Mouse (Mus musculus): ENCODE results near the gene Galnt10. TPM values are rescaled to one million over a fixed set of nuclear protein-coding genes. Genes with fewer than 3 reads are reported as not detected.
A peak's percentile ranks its signal among the peaks of the same experiment; 100 is the strongest.

Galnt10 gene
- polyA plus RNA-seq, 1 experiment from 2014 or later: 19.7 TPM

DNA sequence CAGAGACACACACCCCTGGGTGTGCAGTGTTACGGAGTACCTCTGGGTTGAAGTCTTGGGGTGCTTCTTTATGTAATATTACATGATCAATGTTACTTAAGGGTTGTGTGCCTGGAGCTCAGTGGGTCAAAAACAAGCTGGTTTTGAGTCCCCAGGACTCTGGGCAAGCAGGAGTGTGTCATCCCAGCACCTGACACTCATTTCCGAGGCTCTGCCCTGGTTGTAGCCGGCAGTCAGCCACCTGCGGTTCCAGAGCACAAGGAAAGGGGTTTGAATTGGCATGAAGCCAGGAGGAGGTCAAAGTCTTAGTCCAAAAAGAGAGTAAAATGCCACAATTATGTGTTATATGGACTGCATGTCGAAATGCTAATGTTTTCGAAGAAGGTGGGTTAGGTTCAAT is 74.8 kb downstream of the Galnt10 start:
- Histone ChIP-seq H3K4me2 (ENCODE audit: low read depth, low read length) (no peak overlapping the region), H3K36me3 (ENCODE audit: control insufficient read depth, insufficient read depth, low read length) (peaks cover 5% of the 10 kb centered on the region), H3K27me3 (replicated peaks; ENCODE audit: control insufficient read depth, insufficient read depth, low read length) (no peaks in the 10 kb centered on the region), H3K9ac (ENCODE audit: low read depth, low read length) (no peak overlapping the region), H3K4me1 (ENCODE audit: control insufficient read depth, insufficient read depth, low read length) (peaks cover 8% of the 10 kb centered on the region; the same call in 1 of the 2 replicates), H3K4me3 (ENCODE audit: low read depth, low read length) (no peak overlapping the region), H3K9me3 (ENCODE audit: control insufficient read depth, low read length) (no peaks in the 10 kb centered on the region), H3K27ac (replicated peaks; ENCODE audit: low read depth, low read length) (peak overlapping the region; percentile 63)
- peak; percentile 26 for DNase-seq (ENCODE audit: low spot score)
- 50% methylated on average over 6 of the region's 6 CpGs for WGBS
- peak; percentile 4; the same call in 1 of the 2 replicates for ATAC-seq (ENCODE audit: low read depth)

DNA sequence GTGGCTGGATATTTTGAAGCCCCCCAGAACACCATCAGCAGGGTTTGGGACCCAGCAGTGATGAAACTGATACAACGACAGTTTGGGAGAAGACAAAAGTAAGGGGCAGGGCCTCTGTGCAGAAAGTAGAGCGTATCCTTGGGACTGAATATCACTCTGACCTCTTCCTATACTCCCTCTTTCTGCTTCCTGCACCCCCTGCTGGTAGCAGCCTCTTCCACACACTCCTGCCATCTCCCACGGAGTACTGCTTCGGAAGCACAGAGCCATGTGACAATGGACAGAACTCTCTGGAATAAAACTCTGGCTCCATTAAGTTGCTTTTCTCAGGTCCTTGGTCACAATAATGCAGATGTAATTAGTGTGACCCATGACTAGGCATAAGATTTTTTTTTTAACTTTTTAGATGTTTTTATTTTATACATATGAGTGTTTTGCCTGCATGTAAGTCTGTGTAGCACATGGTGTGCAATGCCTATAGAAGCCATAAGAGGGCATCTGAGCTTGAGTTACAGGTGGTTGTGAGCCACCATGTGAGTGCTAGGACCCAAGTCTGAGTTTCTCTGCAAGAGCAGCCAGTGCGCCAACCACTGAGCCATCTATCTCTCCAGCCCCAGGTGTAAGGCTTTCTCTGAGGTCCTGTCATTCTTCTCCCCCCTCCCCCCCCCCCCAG is 79.7 kb downstream of the Galnt10 start:
- Histone ChIP-seq H3K4me3 (ENCODE audit: low read depth, low read length) (no peak overlapping the region), H3K4me2 (ENCODE audit: low read depth, low read length) (no peak overlapping the region), H3K4me1 (ENCODE audit: control insufficient read depth, insufficient read depth, low read length) (peaks cover 3% of the 10 kb centered on the region; the same call in 1 of the 2 replicates), H3K36me3 (ENCODE audit: control insufficient read depth, insufficient read depth, low read length) (peaks cover 5% of the 10 kb centered on the region), H3K27me3 (replicated peaks; ENCODE audit: control insufficient read depth, insufficient read depth, low read length) (no peaks in the 10 kb centered on the region), H3K9ac (ENCODE audit: low read depth, low read length) (no peak overlapping the region), H3K9me3 (ENCODE audit: control insufficient read depth, low read length) (no peaks in the 10 kb centered on the region), H3K27ac (replicated peaks; ENCODE audit: low read depth, low read length) (no peak overlapping the region)
- ATAC-seq (ENCODE audit: low read depth): no peak
- DNase-seq (ENCODE audit: low spot score): no peak
- 90% methylated on average over 5 of the region's 5 CpGs for whole genome bisulfite sequencing

DNA sequence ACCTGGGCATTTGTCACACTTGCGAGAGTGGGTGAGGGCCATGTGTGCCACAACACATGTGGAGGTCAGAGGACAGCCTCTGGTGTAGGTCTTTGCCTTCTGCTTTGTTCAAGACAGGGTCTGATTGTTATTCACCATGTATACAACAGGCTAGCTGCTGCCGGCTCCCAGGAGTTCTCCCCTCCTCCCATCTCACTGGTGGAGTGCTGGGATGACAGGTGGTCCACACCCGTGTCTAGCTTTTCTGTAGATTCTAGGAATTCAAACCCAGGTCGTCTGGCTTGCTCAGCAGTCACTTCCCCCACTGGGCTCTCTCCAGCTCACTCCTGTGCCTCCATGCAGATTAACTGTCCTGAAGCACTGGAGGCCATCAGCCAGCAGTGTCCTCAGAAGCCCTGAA is 80.7 kb downstream of the Galnt10 start:
- DNase-seq (ENCODE audit: low spot score) (no peak), ATAC-seq (ENCODE audit: low read depth) (no peak)
- H3K27ac ChIP-seq (replicated peaks; ENCODE audit: low read depth, low read length): no peak overlapping the region
- H3K9me3 ChIP-seq (ENCODE audit: control insufficient read depth, low read length): no peaks in the 10 kb centered on the region
- H3K4me1 ChIP-seq (ENCODE audit: control insufficient read depth, insufficient read depth, low read length): no peaks in the 10 kb centered on the region
- peaks cover 5% of the 10 kb centered on the region for H3K36me3 ChIP-seq (ENCODE audit: control insufficient read depth, insufficient read depth, low read length)
- H3K27me3 ChIP-seq (replicated peaks; ENCODE audit: control insufficient read depth, insufficient read depth, low read length): no peaks in the 10 kb centered on the region
- no peak overlapping the region for H3K4me3 ChIP-seq (ENCODE audit: low read depth, low read length)
- H3K9ac ChIP-seq (ENCODE audit: low read depth, low read length): no peak overlapping the region
- no peak overlapping the region for H3K4me2 ChIP-seq (ENCODE audit: low read depth, low read length)
- 53% methylated on average over 4 of the region's 4 CpGs for WGBS

DNA sequence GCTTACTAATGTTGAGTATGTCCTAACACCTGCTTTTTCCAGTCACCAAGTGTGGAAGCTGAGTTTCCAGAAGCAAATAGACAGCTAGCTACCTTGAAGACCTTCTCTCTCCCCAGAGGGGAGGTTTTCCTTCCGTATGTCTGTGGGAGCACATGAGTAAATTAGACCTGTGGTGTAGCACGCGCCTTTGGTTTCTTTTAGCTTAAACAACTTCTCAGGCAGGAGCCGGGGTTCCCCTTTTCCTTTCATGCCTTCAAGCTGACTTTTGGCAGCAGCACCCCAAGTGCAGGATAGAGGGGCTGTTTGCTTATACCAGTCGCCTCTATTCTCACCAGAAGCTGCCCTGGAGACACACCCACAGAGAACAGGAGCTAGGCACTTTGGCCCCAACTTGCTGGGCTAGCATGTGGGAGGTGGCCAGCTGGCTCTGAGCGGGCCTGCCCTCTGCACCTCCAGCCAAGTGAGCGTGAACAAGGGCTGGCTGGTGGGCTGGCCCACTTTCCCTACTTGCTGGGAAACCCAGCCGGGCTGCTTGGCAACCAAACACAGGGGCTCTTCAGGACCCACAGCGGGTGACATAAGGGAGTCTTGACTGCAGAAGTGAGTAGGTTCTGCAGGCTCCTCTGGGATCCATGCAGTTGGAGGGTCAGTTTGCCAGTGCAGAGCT is 82.2 kb downstream of the Galnt10 start:
- DNase-seq (ENCODE audit: low spot score) (peak; percentile 27), ATAC-seq (ENCODE audit: low read depth) (peak; percentile 55; the same call in 1 of the 2 replicates)
- H3K27me3 ChIP-seq (replicated peaks; ENCODE audit: control insufficient read depth, insufficient read depth, low read length): no peaks in the 10 kb centered on the region
- H3K36me3 ChIP-seq (ENCODE audit: control insufficient read depth, insufficient read depth, low read length): peaks cover 5% of the 10 kb centered on the region
- no peaks in the 10 kb centered on the region for H3K9me3 ChIP-seq (ENCODE audit: control insufficient read depth, low read length)
- no peak overlapping the region for H3K9ac ChIP-seq (ENCODE audit: low read depth, low read length)
- no peak overlapping the region for H3K4me2 ChIP-seq (ENCODE audit: low read depth, low read length)
- no peak overlapping the region for H3K27ac ChIP-seq (replicated peaks; ENCODE audit: low read depth, low read length)
- WGBS: 71% methylated on average over 9 of the region's 9 CpGs
- no peak overlapping the region for H3K4me3 ChIP-seq (ENCODE audit: low read depth, low read length)
- H3K4me1 ChIP-seq (ENCODE audit: control insufficient read depth, insufficient read depth, low read length): no peaks in the 10 kb centered on the region

DNA sequence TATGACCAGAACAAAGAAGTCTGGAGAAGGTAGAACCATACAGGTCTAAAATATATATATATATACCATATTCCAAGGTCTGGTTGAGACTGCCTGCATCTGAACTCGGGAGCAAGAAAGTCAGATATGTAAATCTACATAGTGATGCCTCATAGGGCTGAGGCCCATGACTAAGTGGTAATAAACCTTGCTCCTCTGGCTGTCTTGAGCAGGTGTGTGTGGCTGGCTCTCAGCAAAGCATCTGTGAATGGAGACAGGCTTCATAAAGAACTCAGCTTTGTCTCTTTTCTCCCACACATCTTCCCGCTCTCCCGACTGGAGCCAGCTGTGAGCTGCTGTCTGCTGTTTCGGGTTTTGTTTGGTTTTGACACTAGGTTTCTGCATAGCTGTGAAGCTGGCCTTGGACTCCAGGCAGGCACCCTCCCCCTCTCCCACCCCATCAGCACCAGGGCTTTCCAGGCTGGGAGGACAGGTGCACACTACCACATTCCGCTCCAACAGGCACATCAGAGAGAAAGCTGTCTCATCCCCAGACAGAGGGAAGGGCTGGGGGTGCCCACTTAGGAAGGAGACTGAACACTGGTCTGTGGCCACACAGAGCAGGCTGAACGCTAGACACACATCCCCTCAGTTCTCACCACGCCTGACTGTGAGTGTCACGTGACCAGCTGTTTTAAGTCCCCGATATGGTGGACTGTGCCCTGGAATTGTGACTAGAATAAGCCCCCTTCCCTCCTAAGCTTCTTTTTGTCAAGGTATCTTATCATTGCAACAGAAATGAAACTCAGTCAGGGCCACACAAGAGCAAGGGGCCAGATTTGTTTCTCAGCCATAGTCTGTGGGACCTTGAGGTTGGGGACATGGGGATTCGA is 87.4 kb downstream of the Galnt10 start:
- Histone ChIP-seq H3K4me1 (ENCODE audit: control insufficient read depth, insufficient read depth, low read length) (no peaks in the 10 kb centered on the region), H3K9ac (ENCODE audit: low read depth, low read length) (no peak overlapping the region), H3K9me3 (ENCODE audit: control insufficient read depth, low read length) (no peaks in the 10 kb centered on the region), H3K4me3 (ENCODE audit: low read depth, low read length) (no peak overlapping the region), H3K27ac (replicated peaks; ENCODE audit: low read depth, low read length) (no peak overlapping the region), H3K4me2 (ENCODE audit: low read depth, low read length) (no peak overlapping the region), H3K27me3 (replicated peaks; ENCODE audit: control insufficient read depth, insufficient read depth, low read length) (no peaks in the 10 kb centered on the region), H3K36me3 (ENCODE audit: control insufficient read depth, insufficient read depth, low read length) (peaks cover 5% of the 10 kb centered on the region)
- DNase-seq (ENCODE audit: low spot score) (peak; percentile 23), ATAC-seq (ENCODE audit: low read depth) (peak; percentile 55; the same call in 1 of the 2 replicates)
- 72% methylated on average over 10 of the region's 10 CpGs for WGBS

DNA sequence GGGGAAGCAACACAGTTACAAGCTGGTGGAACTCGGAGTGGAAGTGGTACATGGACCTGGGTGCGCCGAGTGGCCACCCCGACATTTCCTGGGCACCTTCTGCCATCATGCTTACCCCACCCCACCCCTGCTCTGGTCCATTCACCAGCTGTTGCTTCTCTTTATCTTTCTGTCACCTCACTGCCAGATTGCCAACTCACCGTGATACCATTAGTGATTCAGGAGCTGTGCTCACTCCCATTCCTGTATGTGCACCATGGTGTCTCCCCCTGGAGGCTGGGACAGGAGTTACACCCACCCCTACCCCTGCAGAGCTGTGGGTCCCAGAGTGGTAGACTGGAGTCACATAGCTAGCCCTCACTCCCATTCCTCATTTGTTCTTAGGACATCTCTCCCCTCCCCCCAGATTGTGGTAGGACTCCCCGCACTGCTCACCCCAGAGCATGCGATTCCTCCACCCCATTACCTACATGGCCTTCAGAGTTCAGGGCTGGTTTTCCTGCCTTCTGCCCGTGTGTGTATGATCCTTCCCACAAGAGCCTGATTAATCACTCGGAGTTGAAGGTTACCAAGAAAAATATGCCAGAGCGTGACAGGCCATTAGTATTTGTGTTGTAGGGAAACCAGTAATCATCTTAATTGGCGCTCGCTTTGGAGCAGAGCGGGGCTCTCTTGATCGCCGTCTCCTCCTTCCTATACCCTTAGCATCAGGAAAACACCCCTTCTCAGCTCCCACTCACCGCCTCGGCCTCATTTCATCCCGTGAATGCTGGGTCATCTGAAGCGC is 102.2 kb downstream of the Galnt10 start:
- H3K9ac ChIP-seq (ENCODE audit: low read depth, low read length): no peak overlapping the region
- no peak overlapping the region for H3K27ac ChIP-seq (replicated peaks; ENCODE audit: low read depth, low read length)
- H3K9me3 ChIP-seq (ENCODE audit: control insufficient read depth, low read length): no peaks in the 10 kb centered on the region
- no peaks in the 10 kb centered on the region for H3K4me1 ChIP-seq (ENCODE audit: control insufficient read depth, insufficient read depth, low read length)
- no peak overlapping the region for H3K4me2 ChIP-seq (ENCODE audit: low read depth, low read length)
- no peaks in the 10 kb centered on the region for H3K36me3 ChIP-seq (ENCODE audit: control insufficient read depth, insufficient read depth, low read length)
- peak; percentile 26; the same call in 1 of the 2 replicates for ATAC-seq (ENCODE audit: low read depth)
- 76% methylated on average over 19 of the region's 19 CpGs for WGBS
- no peaks in the 10 kb centered on the region for H3K27me3 ChIP-seq (replicated peaks; ENCODE audit: control insufficient read depth, insufficient read depth, low read length)
- no peak overlapping the region for H3K4me3 ChIP-seq (ENCODE audit: low read depth, low read length)
- DNase-seq (ENCODE audit: low spot score): peak; percentile 30

DNA sequence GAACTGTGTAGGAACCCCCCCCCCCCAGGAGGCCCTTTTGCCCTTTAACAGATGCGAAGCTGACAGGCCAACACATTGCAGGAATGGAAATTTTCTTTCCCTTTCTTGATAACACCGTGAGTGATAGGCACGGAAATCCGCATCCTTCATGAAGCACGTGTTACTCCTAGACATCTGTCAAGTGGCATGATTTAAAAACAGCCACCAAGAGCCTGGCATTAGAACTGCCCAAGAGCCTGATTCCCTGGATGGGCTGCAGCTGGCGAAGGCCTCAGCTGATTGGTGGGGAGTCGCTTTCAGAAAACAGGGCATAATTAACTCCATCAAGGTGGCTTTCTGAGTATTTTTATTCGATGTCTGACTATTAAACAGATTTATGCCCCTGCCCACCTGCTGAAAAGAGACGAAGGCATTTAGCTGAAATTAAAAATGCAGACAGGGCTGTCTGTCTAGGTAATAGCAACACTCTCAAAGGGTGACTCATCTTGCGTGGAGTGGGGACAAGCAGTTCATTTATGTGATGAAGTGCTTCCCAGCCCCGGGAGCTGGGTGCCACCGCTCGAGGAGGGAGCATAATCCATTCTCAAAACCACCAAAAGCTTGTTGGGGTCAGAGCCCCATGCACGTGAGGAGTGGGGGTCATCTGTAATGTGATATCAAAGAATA is 108.4 kb downstream of the Galnt10 start:
- Histone ChIP-seq H3K27ac (replicated peaks; ENCODE audit: low read depth, low read length) (no peak overlapping the region), H3K9ac (ENCODE audit: low read depth, low read length) (no peak overlapping the region), H3K4me2 (ENCODE audit: low read depth, low read length) (no peak overlapping the region), H3K4me1 (ENCODE audit: control insufficient read depth, insufficient read depth, low read length) (no peaks in the 10 kb centered on the region), H3K27me3 (replicated peaks; ENCODE audit: control insufficient read depth, insufficient read depth, low read length) (no peaks in the 10 kb centered on the region), H3K4me3 (ENCODE audit: low read depth, low read length) (no peak overlapping the region), H3K36me3 (ENCODE audit: control insufficient read depth, insufficient read depth, low read length) (no peaks in the 10 kb centered on the region), H3K9me3 (ENCODE audit: control insufficient read depth, low read length) (no peaks in the 10 kb centered on the region)
- ATAC-seq (ENCODE audit: low read depth) (no peak), DNase-seq (ENCODE audit: low spot score) (no peak)
- 66% methylated on average over 14 of the region's 14 CpGs for WGBS

Measured in embryonic facial prominence, embryonic 14.5 days (tissue).